Mouse (Mus musculus): ENCODE measurements around the gene Hdgfl2.

Gene Hdgfl2

GRCm38 (mm10) chr17:56125276-56125630 is 45.8 kb downstream of the Hdgfl2 start:
- DNase-seq (ENCODE audit: low spot score in 2 of 2), result no peak

- no peak for DNase-seq (ENCODE audit: low spot score in 2 of 2)
Observed at GRCm38 (mm10) chr17:56126175-56126574, 46.7 kb downstream of the Hdgfl2 start.

- no peak for DNase-seq (ENCODE audit: low spot score in 2 of 2)
Observed at GRCm38 (mm10) chr17:56128246-56128645, 48.8 kb downstream of the Hdgfl2 start.

- DNase-seq (ENCODE audit: low spot score in 2 of 2), result no peak
Observed at GRCm38 (mm10) chr17:56131136-56131535, 51.7 kb downstream of the Hdgfl2 start.

- DNase-seq (ENCODE audit: low spot score in 2 of 2), result peak; percentile 46 to 65
Observed at GRCm38 (mm10) chr17:56131814-56132213, 52.4 kb downstream of the Hdgfl2 start.

GRCm38 (mm10) chr17:56132661-56133060 is 53.2 kb downstream of the Hdgfl2 start:
- peak; percentile 45 to 53 for DNase-seq (ENCODE audit: low spot score in 2 of 2)

- peak in 1 of 2 experiments; percentile 51 for DNase-seq (ENCODE audit: low spot score in 2 of 2)
Observed at GRCm38 (mm10) chr17:56133457-56134363, 54.3 kb downstream of the Hdgfl2 start.

- DNase-seq (ENCODE audit: low spot score in 2 of 2), result peak; percentile 64 to 70
Observed at GRCm38 (mm10) chr17:56134463-56134971, 55.1 kb downstream of the Hdgfl2 start.

GRCm38 (mm10) chr17:56136558-56136957 is 57.1 kb downstream of the Hdgfl2 start:
- DNase-seq (ENCODE audit: low spot score in 2 of 2), result no peak

GRCm38 (mm10) chr17:56137839-56138613 is 58.6 kb downstream of the Hdgfl2 start:
- no peak for DNase-seq (ENCODE audit: low spot score in 2 of 2)

GRCm38 (mm10) chr17:56139355-56139754 is 59.9 kb downstream of the Hdgfl2 start:
- DNase-seq (ENCODE audit: low spot score in 2 of 2), result no peak

- DNase-seq (ENCODE audit: low spot score in 2 of 2), result no peak
Observed at GRCm38 (mm10) chr17:56139858-56140595, 60.6 kb downstream of the Hdgfl2 start, which contains the start of gene Sema6b. TSS of gene Sema6b (minus strand) at chr17:56140343.

GRCm38 (mm10) chr17:56141702-56142605 is 62.5 kb downstream of the Hdgfl2 start:
- DNase-seq (ENCODE audit: low spot score in 2 of 2), result no peak

- no peak for DNase-seq (ENCODE audit: low spot score in 2 of 2)
Observed at GRCm38 (mm10) chr17:56144546-56144945, 65.1 kb downstream of the Hdgfl2 start.

- no peak for DNase-seq (ENCODE audit: low spot score in 2 of 2)
Observed at GRCm38 (mm10) chr17:56146131-56146530, 66.7 kb downstream of the Hdgfl2 start.

- DNase-seq (ENCODE audit: low spot score in 2 of 2), result no peak
Observed at GRCm38 (mm10) chr17:56147420-56147819, 68.0 kb downstream of the Hdgfl2 start.

GRCm38 (mm10) chr17:56148280-56148679 is 68.8 kb downstream of the Hdgfl2 start:
- DNase-seq (ENCODE audit: low spot score in 2 of 2), result peak; percentile 54 to 61

- no peak for DNase-seq (ENCODE audit: low spot score in 2 of 2)
Observed at GRCm38 (mm10) chr17:56148790-56149618, 69.6 kb downstream of the Hdgfl2 start.

GRCm38 (mm10) chr17:56149897-56150296 is 70.5 kb downstream of the Hdgfl2 start:
- no peak for DNase-seq (ENCODE audit: low spot score in 2 of 2)
